In genomic region chr11:96757421-96757820, GRCm38 (mm10) we compare ENCODE assay signal across 23 mouse cellular contexts. TPM values are rescaled to one million over a fixed set of nuclear protein-coding genes. Genes with fewer than 3 reads are reported as not detected.
DNase-seq lines count a peak whose midpoint lies in the region; ATAC-seq and TF ChIP-seq lines count a peak whose summit lies in the region.
"Had no signal": no experiment of that assay in that cellular context is flagged by ENCODE, and none has a peak within 500 bp of the region (broad histone marks: within the 10 kb centered on the region; RNA-seq: fewer than 3 reads in every experiment).

No protein-coding gene starts in this region.

- ATAC-seq in lung, embryonic 14.5 days (ENCODE audit: insufficient read depth), result no peak
- ATAC-seq: forebrain, embryonic 16.5 days; hindbrain, postnatal 0 days; intestine, embryonic 15.5 days; Patski had no signal

- no peak overlapping the region for H3K4me3 ChIP-seq in lung, embryonic 14.5 days (ENCODE audit: low read depth, low read length)
- no peak overlapping the region for H3K4me3 ChIP-seq in cerebellum, adult 2 months (replicated peaks; ENCODE audit: insufficient read depth, low read depth, low read length)
- H3K4me3 ChIP-seq: embryonic facial prominence, embryonic 12.5 days; heart, embryonic 10.5 days; hindbrain, embryonic 12.5 days; intestine, embryonic 15.5 days had no signal

- H3K27ac ChIP-seq in lung, embryonic 14.5 days (ENCODE audit: low read depth), result no peak overlapping the region
- H3K27ac ChIP-seq in cerebellum, adult 2 months (ENCODE audit: insufficient read depth, low read length), result no peak overlapping the region
- H3K27ac ChIP-seq: embryonic facial prominence, embryonic 12.5 days; heart, embryonic 10.5 days; hindbrain, embryonic 12.5 days; hindbrain, postnatal 0 days; intestine, embryonic 15.5 days had no signal

- peak; percentile 12; the same call in 1 of the 2 replicates for TF ChIP-seq CTCF in lung, embryonic 14.5 days (IDR thresholded peaks at IDR 0.05; ENCODE audit: low read depth)
- no peak for TF ChIP-seq CTCF in cerebellum, adult 2 months (IDR thresholded peaks at IDR 0.05; ENCODE audit: borderline replicate concordance, insufficient read depth, low read depth, low read length)

- no peaks in the 10 kb centered on the region for H3K27me3 ChIP-seq in lung, embryonic 14.5 days (ENCODE audit: insufficient read depth, low read length)
- H3K27me3 ChIP-seq in cerebellum, adult 2 months (ENCODE audit: control insufficient read depth, insufficient read depth, low read length), result no peaks in the 10 kb centered on the region
- H3K27me3 ChIP-seq: embryonic facial prominence, embryonic 12.5 days; hindbrain, embryonic 12.5 days; intestine, embryonic 15.5 days; Patski had no signal

- WGBS in lung, embryonic 14.5 days, result 46% methylated on average over 4 of the region's 4 CpGs
- WGBS in cerebellum, adult 2 months, result 61% methylated on average over 4 of the region's 4 CpGs

- H3K4me2 ChIP-seq in lung, embryonic 14.5 days, result no peak overlapping the region
- H3K4me2 ChIP-seq: embryonic facial prominence, embryonic 12.5 days; hindbrain, embryonic 12.5 days; intestine, embryonic 15.5 days had no signal

- DNase-seq in lung, embryonic 14.5 days, result no peak
- DNase-seq in lung, postnatal 4 days, result no peak
- peak; percentile 17 for DNase-seq in CD4-positive helper T cell, adult 2 months (ENCODE audit: low read depth, low spot score)
- peak; percentile 45 for DNase-seq in ES-CJ7 (ENCODE audit: low read depth, low spot score)
- peak; percentile 25 for DNase-seq in induced T-regulatory cell, adult 2 months (ENCODE audit: low read depth)
- DNase-seq in cerebellum, adult 2 months, result no peak
- DNase-seq in thymus, postnatal 36 days, result no peak
- DNase-seq: adrenal gland, postnatal 10 days; B cell, adult 2 months; cerebellum, adult 11 months; cerebellum, adult 9-10 months; cerebellum, postnatal 25 days; gastrocnemius, postnatal 10 days; heart, adult 18-20 months; heart, postnatal 10 days; heart, postnatal 4 days had no signal

- no peak overlapping the region for H3K9ac ChIP-seq in lung, embryonic 14.5 days
- H3K9ac ChIP-seq: embryonic facial prominence, embryonic 12.5 days; hindbrain, embryonic 12.5 days; intestine, embryonic 15.5 days had no signal

- H3K36me3 ChIP-seq in lung, embryonic 14.5 days (ENCODE audit: insufficient read depth), result no peaks in the 10 kb centered on the region
- H3K36me3 ChIP-seq: embryonic facial prominence, embryonic 12.5 days; heart, embryonic 10.5 days; hindbrain, embryonic 12.5 days; intestine, embryonic 15.5 days had no signal

- no peaks in the 10 kb centered on the region for H3K9me3 ChIP-seq in lung, embryonic 14.5 days (ENCODE audit: low read depth, low read length)
- H3K9me3 ChIP-seq: heart, embryonic 10.5 days; intestine, embryonic 15.5 days had no signal

- no peaks in the 10 kb centered on the region for H3K4me1 ChIP-seq in lung, embryonic 14.5 days (ENCODE audit: insufficient read depth)
- peaks cover under 1% of the 10 kb centered on the region; the same call in 1 of the 2 replicates for H3K4me1 ChIP-seq in cerebellum, adult 2 months (ENCODE audit: control insufficient read depth, insufficient read depth, low read length)
- H3K4me1 ChIP-seq: embryonic facial prominence, embryonic 12.5 days; heart, embryonic 10.5 days; hindbrain, embryonic 12.5 days; intestine, embryonic 15.5 days had no signal

- TF ChIP-seq POLR2A in cerebellum, adult 2 months (IDR thresholded peaks at IDR 0.05; ENCODE audit: borderline replicate concordance, insufficient read depth, low read length), result no peak

RNA-seq across cellular contexts. Expression of gene Snx11, which starts 19.9 kb away (rescaled TPM):
- polyA plus RNA-seq in lung, embryonic 14.5 days (2014; fragmentation: Nextera tagmentation; extraction: Ambion mirVana), result 10.3 and 15.7 TPM in 2 replicates
- 38.5 and 38.9 TPM in 2 replicates for polyA plus RNA-seq in cerebellum, adult 2 months (2012; rRNA removed)

RNA-seq across cellular contexts. Expression of gene Cbx1, which starts 31.5 kb away (rescaled TPM):
- 103 and 112 TPM in 2 replicates for polyA plus RNA-seq in lung, embryonic 14.5 days (2014; fragmentation: Nextera tagmentation; extraction: Ambion mirVana)
- 37.9 and 40.7 TPM in 2 replicates for polyA plus RNA-seq in cerebellum, adult 2 months (2012; rRNA removed)

Comparison
In these comparisons a context has a peak if more than half of its experiments do, and no peak if none do; other contexts are left out.
1. DNase-seq: peak in CD4-positive helper T cell, adult 2 months (single experiment), ES-CJ7 (single experiment) and induced T-regulatory cell, adult 2 months (single experiment); none in lung, embryonic 14.5 days (single experiment), lung, postnatal 4 days (0 of 2), cerebellum, adult 2 months (0 of 2) and thymus, postnatal 36 days (0 of 2).